Mouse (Mus musculus) thymus, adult 2 months (tissue): Measurements from ENCODE around the gene Psmb10. TPM values are rescaled to one million over a fixed set of nuclear protein-coding genes. Genes with fewer than 3 reads are reported as not detected.

ENCODE experiments used
- DNase-seq: peaks from one replicate; pipeline ENCODE4 v3.0.0; 2021
- H3K27ac ChIP-seq: fragments of 200-500 bp; 2 replicates; pipeline ENCODE4 v1.5.1; 2012; ENCODE audit warnings: low read length, control low read depth; ENCODE audit not compliant: control insufficient read depth, insufficient read depth
- H3K27me3 ChIP-seq: fragments of 200-500 bp; 2 replicates; pipeline ENCODE4 v1.6.1; 2012; ENCODE audit warnings: mild to moderate bottlenecking, low read length, moderate library complexity, mixed read lengths; ENCODE audit not compliant: control insufficient read depth, insufficient read depth
- H3K36me3 ChIP-seq: fragments of 200-500 bp; 2 replicates; pipeline ENCODE4 v1.6.1; 2012; ENCODE audit warnings: mild to moderate bottlenecking, low read length, moderate library complexity; ENCODE audit not compliant: control insufficient read depth, insufficient read depth
- H3K4me1 ChIP-seq: fragments of 200-500 bp; replicated peaks from 2 replicates; pipeline ENCODE4 v1.6.1; 2012; ENCODE audit warnings: low read length; ENCODE audit not compliant: control insufficient read depth, insufficient read depth
- H3K4me3 ChIP-seq: fragments of 200-500 bp; 2 replicates; pipeline ENCODE4 v1.5.1; 2012; ENCODE audit warnings: mild to moderate bottlenecking, low read length, control low read depth, moderate library complexity; ENCODE audit not compliant: control insufficient read depth, insufficient read depth
- CTCF ChIP-seq: fragments of 200-500 bp; IDR thresholded peaks from 2 replicates; pipeline ENCODE4 v1.5.1; 2012; ENCODE audit warnings: mild to moderate bottlenecking, control low read depth, low read length, moderate library complexity, borderline replicate concordance; ENCODE audit not compliant: control insufficient read depth, poor library complexity, insufficient read depth; ENCODE audit errors: extremely low read depth
- POLR2A ChIP-seq: fragments of 200-500 bp; IDR thresholded peaks from 2 replicates; pipeline ENCODE4 v1.6.1; 2012; ENCODE audit warnings: mild to moderate bottlenecking, low read length, control low read depth, moderate library complexity; ENCODE audit not compliant: control insufficient read depth, poor library complexity, insufficient read depth; ENCODE audit errors: extremely low read depth
- WGBS: fragments of 180-500 bp; shearing (Covaris S2); methylation state at CpG from one replicate; pipeline ENCODE4 v1.1.7; 2018; 5-methylcytosine and 5-hydroxymethylcytosine counted together
- polyA plus RNA-seq: library from polyadenylated mRNA; depleted of rRNA; stranded (reverse); fragments of >200 nt; gene quantifications from 2 replicates; pipeline ENCODE4 v1.2.3, GENCODE M21; 2012

The Psmb10 gene
- polyA plus RNA-seq, 1 experiment: 484 TPM

DNA sequence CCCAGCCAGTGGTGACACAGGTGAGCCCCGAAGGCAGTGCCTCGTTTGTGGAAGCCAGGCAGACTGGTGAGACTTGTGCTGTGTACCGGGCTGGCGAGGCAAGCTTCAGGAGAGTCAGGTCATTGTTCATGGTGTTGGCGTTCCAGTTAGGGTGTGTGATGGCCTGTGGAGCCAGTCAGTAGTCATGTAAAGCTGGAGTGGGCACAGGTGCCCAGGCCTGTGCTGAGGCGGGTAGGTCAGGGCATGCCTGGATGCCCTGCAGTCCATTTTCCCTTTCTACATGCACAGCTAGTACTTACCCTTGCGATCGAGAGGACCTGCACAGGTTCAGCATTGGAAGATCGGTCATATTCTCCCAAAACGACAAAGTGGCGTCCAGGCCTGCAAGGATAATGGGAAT is 5.7 kb downstream of the Psmb10 start:
- TF ChIP-seq CTCF (no peak), POLR2A (no peak)
- H3K27ac ChIP-seq: no peak overlapping the region
- no peak for DNase-seq
- H3K4me1 ChIP-seq: peaks cover 6% of the 10 kb centered on the region
- WGBS: 98% methylated on average over 11 of the region's 11 CpGs
- no peak overlapping the region for H3K4me3 ChIP-seq
- peaks cover 6% of the 10 kb centered on the region; the same call in 1 of the 2 replicates for H3K36me3 ChIP-seq
- no peaks in the 10 kb centered on the region for H3K27me3 ChIP-seq

DNA sequence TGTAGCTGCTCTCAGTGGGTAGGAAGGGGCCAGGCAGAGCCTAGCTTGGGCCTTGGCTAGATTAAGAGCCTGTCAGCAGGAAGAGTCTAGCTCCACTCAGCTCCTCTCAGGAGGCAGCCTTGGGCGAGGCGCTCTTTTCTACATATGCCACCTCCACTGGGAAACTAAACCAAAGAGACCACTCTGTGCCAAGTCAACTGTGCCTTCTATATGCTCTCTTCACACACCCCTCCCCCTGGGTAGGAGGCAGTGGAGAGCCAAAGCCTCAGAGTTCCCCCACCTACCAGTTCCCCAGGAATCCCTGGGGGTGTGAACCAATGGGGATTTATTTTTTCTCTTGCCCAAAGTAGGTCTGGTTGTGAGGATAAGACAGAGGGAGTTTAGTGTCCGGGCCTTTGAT is 7.0 kb downstream of the Psmb10 start:
- WGBS: 97% methylated on average over 3 of the region's 3 CpGs
- peaks cover 6% of the 10 kb centered on the region; the same call in 1 of the 2 replicates for H3K36me3 ChIP-seq
- no peak for TF ChIP-seq CTCF
- no peak for TF ChIP-seq POLR2A
- no peak overlapping the region for H3K4me3 ChIP-seq
- H3K4me1 ChIP-seq: 0 out of 2 replicates have a peak, but pooled peaks cover 2% of the 10 kb centered on the region
- no peak overlapping the region for H3K27ac ChIP-seq
- no peaks in the 10 kb centered on the region for H3K27me3 ChIP-seq
- DNase-seq: no peak

DNA sequence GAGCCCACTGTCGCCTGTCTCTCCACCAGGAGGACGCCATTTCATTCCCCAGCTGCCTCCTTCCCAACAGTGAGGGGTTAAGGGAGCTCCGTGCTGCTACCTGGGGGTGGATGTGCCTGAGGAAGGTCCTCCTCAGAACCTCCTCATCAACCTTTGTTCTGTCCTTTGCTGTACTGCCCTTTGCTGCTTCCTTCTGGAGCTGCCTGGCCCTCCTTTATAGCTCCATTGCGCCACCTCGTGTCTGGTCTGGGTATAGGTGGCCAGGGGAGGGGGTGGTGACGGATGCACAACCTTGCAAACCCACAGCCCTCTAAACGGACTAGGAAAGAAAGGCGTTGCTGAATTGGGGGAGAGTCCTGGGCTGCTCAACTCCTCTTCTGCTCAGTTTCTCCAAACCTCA is 7.6 kb downstream of the Psmb10 start:
- DNase-seq: peak; percentile 93

DNA sequence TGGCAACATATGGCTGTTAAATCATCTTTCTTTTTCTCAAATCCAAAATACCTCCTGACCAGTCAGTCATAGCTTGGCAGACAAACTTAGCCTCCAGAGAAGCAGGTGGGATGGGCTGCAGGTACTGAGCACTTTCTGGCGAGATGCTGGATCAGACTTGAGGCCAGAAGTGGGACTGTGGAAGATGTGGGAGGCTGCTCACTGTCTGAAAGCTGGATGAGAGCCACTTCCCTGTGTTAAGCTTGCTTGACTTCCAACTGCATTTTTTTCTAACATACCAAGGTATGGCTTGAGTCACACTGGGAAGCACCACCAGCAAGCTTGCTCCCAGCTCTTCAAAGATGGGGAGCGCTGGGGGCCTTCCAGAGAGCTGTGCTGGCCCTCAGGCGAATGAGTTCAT is 13.1 kb downstream of the Psmb10 start:
- H3K4me1 ChIP-seq: no peaks in the 10 kb centered on the region

More for the DNA sequence above, 7.6 kb downstream of the Psmb10 start:
- WGBS: 38% methylated on average over 8 of the region's 8 CpGs
- no peaks in the 10 kb centered on the region for H3K27me3 ChIP-seq
- H3K27ac ChIP-seq: no peak overlapping the region
- H3K4me3 ChIP-seq: no peak overlapping the region
- H3K36me3 ChIP-seq: peaks cover 6% of the 10 kb centered on the region; the same call in 1 of the 2 replicates
- TF ChIP-seq POLR2A: no peak
- peak; percentile 89 for TF ChIP-seq CTCF
- 0 out of 2 replicates have a peak, but pooled peaks cover 2% of the 10 kb centered on the region for H3K4me1 ChIP-seq

DNA sequence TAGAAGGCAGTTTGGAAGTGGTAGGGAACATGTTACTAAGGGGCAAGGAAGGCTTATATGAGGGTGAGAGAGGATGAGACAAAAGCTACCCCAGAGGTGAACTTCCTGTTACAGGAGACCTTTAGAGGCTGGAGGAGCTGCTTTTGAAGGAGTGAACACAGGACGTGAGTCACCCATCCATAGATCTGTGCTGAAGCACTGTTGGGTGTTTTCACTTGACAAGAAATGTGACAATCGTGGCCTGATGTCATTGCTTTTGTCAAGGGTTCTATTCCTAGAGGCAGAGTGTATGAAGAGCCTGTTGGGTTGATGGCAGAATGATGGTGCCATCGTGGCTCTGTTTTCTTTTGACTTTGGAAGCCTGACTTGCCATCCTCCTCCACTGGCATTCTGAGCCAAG is 18.9 kb downstream of the Psmb10 start:
- 77% methylated on average over 3 of the region's 3 CpGs for whole genome bisulfite sequencing
- TF ChIP-seq CTCF (no peak), POLR2A (no peak)
- no peak for DNase-seq
- Histone ChIP-seq H3K4me3 (no peak overlapping the region), H3K27me3 (no peaks in the 10 kb centered on the region), H3K36me3 (no peaks in the 10 kb centered on the region), H3K4me1 (peaks cover 6% of the 10 kb centered on the region), H3K27ac (peak overlapping the region; percentile 31)

More for the DNA sequence above, 13.1 kb downstream of the Psmb10 start:
- Histone ChIP-seq H3K27me3 (no peaks in the 10 kb centered on the region), H3K27ac (no peak overlapping the region), H3K36me3 (peaks cover 6% of the 10 kb centered on the region; the same call in 1 of the 2 replicates), H3K4me3 (no peak overlapping the region)
- TF ChIP-seq POLR2A (no peak), CTCF (no peak)
- no peak for DNase-seq
- 93% methylated on average over 3 of the region's 3 CpGs for WGBS

DNA sequence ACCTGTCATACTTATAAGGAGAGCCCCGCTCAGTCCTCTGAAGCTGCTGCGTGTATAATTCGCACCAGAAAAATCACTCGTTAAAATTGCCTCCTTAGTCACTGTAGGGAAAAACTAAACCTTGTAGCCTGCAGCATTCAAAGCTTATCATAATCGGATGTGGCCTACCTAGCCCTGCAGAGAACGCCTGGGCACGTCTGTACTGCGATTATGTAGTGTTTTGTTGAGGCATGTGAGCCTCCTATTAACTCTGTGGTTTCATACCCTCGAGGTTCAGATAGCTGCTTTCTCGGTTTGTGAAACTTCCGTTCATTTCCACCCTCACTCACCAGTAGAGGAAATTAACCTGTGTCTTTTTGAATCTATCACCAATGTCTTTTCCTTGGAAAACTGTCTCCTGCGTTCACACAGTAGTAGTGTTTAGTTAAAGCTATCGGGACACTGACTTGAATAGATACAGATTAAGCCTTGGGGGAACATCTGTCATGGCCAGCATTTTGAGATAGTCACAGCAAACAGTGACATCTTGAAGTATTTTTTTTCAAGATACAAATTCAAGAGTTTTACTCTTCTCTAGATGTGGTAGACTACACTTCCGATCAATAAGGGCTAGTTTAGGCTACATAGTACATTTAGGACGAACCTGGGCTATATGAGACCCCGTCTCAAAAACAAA is 37.2 kb downstream of the Psmb10 start:
- Histone ChIP-seq H3K4me1 (0 out of 2 replicates have a peak, but pooled peaks cover 2% of the 10 kb centered on the region), H3K4me3 (peak overlapping the region; percentile 91), H3K27me3 (no peaks in the 10 kb centered on the region), H3K27ac (peak overlapping the region; percentile 39), H3K36me3 (no peaks in the 10 kb centered on the region)
- WGBS: 24% methylated on average over 16 of the region's 16 CpGs
- no peak for DNase-seq
- no peak for TF ChIP-seq CTCF
- no peak for TF ChIP-seq POLR2A
